Mouse (Mus musculus): ENCODE measurements around the gene Kcnq1. TPM values are rescaled to one million over a fixed set of nuclear protein-coding genes. Genes with fewer than 3 reads are reported as not detected.

The Kcnq1 gene
- total RNA-seq, 2 experiments from 2014 or later = 0.46 TPM; not detected in 1

- ATAC-seq (replicated peaks; ENCODE audit: low FRiP score, low TSS enrichment, poor library complexity, severe bottlenecking) = no peak
Measured at GRCm38 (mm10) chr7:143338690-143339089, 232.5 kb downstream of the Kcnq1 start.

DNA sequence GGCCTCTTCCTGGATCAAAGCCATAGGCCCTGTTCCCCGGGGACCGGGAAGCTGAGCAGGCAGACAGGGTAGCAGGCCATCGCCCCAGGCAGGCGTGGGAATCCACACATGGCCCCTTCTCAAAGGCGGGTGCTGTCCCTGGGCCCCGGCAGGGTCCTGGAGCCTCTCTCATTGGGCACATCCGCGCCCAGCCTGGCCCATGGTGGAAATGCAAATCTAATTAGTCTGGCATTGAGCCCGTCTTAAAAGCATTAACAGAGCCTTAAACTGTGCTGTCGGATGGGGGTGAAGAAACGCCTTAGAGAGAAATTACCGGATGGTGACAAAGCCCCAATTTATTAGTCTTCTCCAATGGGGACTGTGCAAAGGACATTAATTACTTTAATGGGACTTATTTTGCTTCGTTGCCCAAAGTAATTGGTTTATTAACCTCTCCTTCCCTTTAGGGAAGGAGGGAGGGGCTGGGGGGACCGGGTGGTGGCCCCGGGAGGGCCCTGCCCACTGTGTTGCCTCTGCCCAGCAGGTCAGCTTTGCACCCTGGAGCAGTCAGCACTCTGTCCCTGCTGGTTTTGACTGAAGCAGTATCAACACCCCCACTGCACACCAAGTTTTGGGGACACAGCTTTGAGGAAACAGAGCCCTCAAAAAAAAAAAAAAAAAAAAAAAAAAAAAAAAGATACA, 234.6 kb downstream of the Kcnq1 start:
- no peak for ATAC-seq (replicated peaks; ENCODE audit: low FRiP score, low TSS enrichment, poor library complexity, severe bottlenecking)

DNA sequence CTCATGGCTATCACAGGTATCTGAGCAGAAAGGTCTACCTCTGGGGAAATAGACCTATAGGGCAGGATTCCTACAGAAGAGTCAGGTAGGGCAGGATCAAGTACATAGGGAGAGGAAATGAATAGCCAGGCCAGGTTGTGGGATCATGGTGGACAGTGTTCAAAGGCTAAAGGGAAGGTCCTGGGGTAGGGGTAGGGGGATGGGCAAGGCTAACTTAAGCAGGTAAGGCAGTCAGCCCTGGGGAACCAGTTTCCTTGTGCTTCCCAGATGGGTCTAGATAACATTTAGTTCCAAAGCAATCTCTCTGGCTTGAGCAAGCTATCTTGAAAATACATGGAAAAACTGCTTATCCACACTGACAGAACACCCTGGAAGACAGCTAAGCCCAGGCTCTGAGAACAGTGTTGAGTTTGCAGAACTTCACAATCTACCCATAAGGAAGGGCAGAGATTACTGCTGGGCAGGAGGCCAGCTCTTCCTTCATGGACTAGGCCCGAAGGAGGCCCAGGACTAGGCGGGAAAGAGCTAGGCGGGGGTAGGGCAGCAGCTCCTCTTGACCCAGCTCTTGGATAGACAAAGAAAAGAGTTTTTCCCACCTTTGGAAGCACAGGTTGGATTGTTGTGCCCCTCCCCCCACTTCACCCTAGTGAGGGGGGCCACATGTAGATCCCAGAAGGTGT, 235.3 kb downstream of the Kcnq1 start:
- ATAC-seq (replicated peaks; ENCODE audit: low FRiP score, low TSS enrichment, poor library complexity, severe bottlenecking) = no peak

GRCm38 (mm10) chr7:143343781-143344306, 237.7 kb downstream of the Kcnq1 start:
- no peak for ATAC-seq (replicated peaks; ENCODE audit: low FRiP score, low TSS enrichment, poor library complexity, severe bottlenecking)

GRCm38 (mm10) chr7:143349287-143349686, 243.1 kb downstream of the Kcnq1 start:
- ATAC-seq (replicated peaks; ENCODE audit: low FRiP score, low TSS enrichment, poor library complexity, severe bottlenecking) = no peak

- no peak for ATAC-seq (replicated peaks; ENCODE audit: low FRiP score, low TSS enrichment, poor library complexity, severe bottlenecking)
Measured at GRCm38 (mm10) chr7:143349848-143350247, 243.7 kb downstream of the Kcnq1 start.

DNA sequence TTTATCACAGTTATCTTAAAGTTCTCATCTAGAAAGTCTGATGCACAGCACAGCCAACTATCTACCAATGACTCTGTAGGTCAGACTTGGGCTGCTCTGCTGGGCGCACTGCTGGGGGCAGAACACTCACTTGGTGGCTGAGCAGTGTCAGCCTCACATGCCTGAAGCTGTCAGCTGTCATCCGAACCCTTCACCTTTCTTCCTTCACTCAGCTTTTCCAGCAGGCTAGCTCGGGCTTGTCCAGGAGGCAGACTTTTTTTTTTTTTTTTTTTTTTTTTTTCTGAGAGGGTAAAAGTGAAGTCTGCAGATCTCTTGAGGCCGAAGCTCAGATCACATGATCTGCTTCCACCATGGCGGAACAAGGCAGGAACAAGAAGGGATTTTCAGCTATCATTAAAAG, 249.7 kb downstream of the Kcnq1 start:
- ATAC-seq (replicated peaks; ENCODE audit: low FRiP score, low TSS enrichment, poor library complexity, severe bottlenecking) = no peak

GRCm38 (mm10) chr7:143357109-143357508, 250.9 kb downstream of the Kcnq1 start:
- no peak for ATAC-seq (replicated peaks; ENCODE audit: low FRiP score, low TSS enrichment, poor library complexity, severe bottlenecking)

GRCm38 (mm10) chr7:143357831-143358230, 251.7 kb downstream of the Kcnq1 start:
- no peak for ATAC-seq (replicated peaks; ENCODE audit: low FRiP score, low TSS enrichment, poor library complexity, severe bottlenecking)

DNA sequence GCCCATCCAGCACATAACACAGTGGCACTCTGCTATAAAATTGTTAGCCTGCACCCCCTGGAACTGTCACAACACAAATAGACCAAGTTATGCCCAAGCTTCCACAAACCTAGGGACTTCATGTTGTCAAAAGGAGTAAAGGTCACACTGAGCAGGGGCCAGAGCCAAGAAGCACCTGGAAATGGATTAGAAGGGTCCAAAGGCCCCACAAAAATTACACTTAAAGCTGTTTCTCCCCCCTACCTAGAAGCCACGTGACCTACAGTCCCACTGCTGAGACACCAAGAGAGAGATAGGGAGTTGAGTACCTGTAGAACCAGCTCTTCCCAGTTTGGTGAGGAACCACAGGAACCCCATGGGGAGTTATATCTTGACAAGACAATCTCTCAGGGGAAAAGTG, 253.6 kb downstream of the Kcnq1 start:
- no peak for ATAC-seq (replicated peaks; ENCODE audit: low FRiP score, low TSS enrichment, poor library complexity, severe bottlenecking)

GRCm38 (mm10) chr7:143360776-143361175, 254.6 kb downstream of the Kcnq1 start:
- no peak for ATAC-seq (replicated peaks; ENCODE audit: low FRiP score, low TSS enrichment, poor library complexity, severe bottlenecking)

DNA sequence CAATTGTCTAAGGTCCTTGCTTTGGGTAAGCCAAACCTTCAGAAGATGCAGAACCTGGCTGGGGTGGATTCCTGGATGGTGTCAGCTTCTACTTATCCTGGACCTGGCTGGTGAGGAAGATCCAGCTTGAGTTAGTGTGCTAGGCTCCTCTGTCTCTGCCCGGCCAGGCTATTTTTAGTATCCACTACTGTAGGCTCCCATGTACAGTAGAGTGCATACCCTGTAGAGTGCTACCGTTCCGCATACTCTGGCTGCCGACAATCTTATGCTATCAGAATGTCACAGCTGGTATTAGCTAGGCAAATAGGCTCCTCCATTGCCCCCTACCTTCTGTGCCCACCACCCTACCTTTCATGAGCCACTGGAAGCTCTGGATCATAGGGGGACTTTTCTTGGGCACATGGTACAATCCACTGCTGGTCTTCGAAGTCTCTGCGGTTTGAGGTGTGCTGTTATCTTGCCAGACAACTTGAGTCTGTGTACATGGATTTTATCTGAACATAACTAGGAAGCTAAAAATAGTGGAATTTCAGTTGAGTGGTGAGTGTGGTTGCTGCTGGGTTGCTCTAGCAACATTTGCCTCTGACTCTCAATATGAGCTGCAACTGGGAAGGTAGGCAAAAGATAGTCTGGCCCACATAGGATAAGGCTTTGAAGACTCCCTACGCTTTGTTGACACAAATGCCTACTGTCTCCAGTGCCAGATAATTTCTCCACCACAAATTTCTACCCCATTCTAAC, 258.1 kb downstream of the Kcnq1 start:
- peak; percentile 56 for ATAC-seq (replicated peaks; ENCODE audit: low FRiP score, low TSS enrichment, poor library complexity, severe bottlenecking)

DNA sequence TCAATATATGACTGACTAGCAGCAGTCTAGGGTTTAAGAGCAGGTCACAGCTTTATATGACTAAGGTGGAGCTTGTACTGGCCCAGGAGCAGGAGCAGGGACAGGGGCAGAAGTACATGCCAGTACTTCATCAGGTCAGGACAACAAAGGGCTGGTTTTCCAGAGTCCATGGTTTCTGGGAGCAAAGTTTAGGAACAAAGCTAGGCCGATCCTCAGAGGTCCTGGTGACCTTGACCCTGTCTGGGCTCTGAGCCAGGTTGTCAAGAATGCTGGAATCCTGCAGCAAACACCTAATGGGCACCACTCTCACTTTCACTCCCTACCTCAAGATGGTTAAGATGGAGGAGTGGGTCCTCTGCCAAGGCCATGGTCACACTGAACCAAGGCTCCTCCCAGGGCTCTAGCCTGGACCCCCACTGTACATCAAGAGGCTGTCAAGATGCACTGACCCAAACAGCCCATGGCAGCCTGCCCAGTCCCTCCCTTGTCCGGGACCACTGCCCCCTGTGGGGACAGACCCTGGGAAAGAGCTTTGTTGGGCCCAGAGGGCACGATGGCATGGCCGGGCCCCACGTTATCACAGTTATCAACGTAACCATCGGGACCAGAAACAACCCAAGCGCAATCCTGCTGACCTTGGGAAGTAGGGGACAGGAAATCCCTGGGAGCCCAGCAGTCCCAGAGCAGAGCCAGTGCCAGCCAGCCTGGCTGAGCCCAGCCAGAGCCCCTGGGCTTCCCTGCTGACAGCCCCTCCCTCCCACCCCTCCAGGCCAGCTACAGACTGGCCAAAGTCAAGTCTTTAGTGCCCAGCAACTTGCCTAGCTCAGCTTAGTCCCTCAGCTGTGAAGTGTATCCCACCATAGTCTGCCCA, 259.0 kb downstream of the Kcnq1 start:
- no peak for ATAC-seq (replicated peaks; ENCODE audit: low FRiP score, low TSS enrichment, poor library complexity, severe bottlenecking)

DNA sequence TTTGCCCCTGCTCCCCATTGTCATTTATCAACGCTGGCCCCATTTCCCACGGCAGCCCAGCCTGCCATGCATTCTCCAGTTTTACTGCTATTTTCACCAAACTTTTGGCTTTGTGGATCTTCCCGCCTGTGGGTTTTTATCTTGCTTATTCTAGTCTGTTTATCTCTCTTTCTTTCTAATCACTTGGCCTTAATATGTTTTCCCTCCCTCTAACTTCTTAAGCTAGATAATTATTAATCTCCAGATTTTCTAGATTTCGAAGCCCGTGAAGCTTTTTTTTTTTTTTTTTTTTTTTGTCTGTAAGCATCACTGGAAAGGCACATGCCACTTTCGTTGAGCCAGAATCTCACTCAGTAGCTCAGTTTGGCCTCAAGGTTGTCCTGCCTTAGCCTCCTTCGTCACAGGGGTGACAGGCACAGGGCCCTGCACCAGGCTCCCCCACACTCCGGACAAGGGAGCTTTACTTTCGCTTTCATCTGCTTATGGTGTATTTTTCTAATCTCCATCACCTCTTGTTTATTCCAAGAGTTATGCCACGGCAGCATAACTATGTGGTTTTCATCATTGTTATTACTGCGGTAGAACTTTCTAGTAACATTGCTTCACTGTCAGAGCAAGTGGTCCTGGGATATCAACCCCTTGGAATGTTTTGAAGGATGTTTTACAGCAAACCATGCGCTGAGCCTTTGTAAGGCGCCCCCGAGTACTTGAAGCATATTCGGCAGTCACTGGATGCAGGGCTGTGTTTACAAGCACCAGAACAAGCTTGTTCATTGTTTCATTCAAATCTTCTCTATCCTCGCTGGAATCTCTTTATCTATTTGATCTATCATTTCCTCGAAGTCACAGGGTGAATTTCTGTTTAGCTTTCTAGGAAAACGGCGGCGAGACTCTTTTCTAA, 261.5 kb downstream of the Kcnq1 start:
- ATAC-seq (replicated peaks; ENCODE audit: low FRiP score, low TSS enrichment, poor library complexity, severe bottlenecking) = no peak

- ATAC-seq (replicated peaks; ENCODE audit: low FRiP score, low TSS enrichment, poor library complexity, severe bottlenecking) = no peak
Measured at GRCm38 (mm10) chr7:143368267-143368643, 262.1 kb downstream of the Kcnq1 start.

DNA sequence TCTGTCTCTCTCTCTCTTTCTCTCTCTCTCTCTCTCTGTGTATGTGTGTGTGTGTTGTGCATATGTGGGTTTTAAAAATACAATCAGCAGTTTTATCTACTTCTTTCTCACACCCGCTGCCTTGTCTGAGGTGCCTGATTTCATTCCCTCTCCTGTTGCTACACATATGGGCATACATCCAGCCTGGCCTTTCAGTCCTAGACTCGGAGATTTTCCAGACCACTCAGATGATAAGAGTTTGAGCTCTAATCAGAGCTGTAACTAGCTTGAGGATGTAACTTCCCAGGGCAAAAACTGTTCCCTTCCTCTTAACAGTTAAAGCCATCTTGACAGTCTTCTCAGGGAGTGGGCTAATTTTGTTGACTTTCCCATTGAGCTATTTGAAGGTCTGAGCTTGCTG, 265.2 kb downstream of the Kcnq1 start:
- no peak for ATAC-seq (replicated peaks; ENCODE audit: low FRiP score, low TSS enrichment, poor library complexity, severe bottlenecking)

- ATAC-seq (replicated peaks; ENCODE audit: low FRiP score, low TSS enrichment, poor library complexity, severe bottlenecking) = no peak
Measured at GRCm38 (mm10) chr7:143373265-143373664, 267.1 kb downstream of the Kcnq1 start.

DNA sequence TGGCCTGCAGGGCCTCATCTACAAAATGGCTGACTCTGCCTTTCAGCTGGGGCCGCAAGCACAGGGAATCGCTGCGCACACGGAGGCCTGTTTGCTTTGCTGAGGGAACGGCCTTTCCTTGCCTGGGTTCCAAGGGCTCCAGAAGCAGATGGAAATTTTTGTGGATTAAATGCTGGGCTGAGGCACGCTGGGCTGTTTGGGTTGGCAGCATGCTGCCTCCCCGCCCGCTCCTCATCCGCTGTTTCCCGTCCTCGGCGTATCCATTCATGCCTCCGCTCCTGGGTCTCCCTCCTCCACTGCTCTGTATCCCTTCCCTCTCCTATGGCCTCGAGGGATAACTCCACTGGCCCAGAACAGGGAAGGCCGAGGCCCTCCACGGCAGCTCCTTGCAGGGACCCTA, 269.8 kb downstream of the Kcnq1 start:
- no peak for ATAC-seq (replicated peaks; ENCODE audit: low FRiP score, low TSS enrichment, poor library complexity, severe bottlenecking)
